Mouse (Mus musculus): Measurements from ENCODE around the gene Gpr61.

Gene Gpr61

GRCm38 (mm10) chr3:108178756-108179715 is 24.4 kb upstream of the Gpr61 start:
- DNase-seq (ENCODE audit: low spot score), result no peak

GRCm38 (mm10) chr3:108174672-108175531 is 20.2 kb upstream of the Gpr61 start:
- DNase-seq (ENCODE audit: low spot score), result no peak

- no peak for DNase-seq (ENCODE audit: low spot score)
These were observed 14.5 kb upstream of the Gpr61 start for GRCm38 (mm10) chr3:108169199-108169598.

GRCm38 (mm10) chr3:108167499-108167898 is 12.8 kb upstream of the Gpr61 start:
- peak; percentile 41 for DNase-seq (ENCODE audit: low spot score)

- peak; percentile 76 for DNase-seq (ENCODE audit: low spot score)
These were observed 12.0 kb upstream of the Gpr61 start for GRCm38 (mm10) chr3:108166486-108167211.

- peak; percentile 71 for DNase-seq (ENCODE audit: low spot score)
These were observed 11.0 kb upstream of the Gpr61 start for GRCm38 (mm10) chr3:108165532-108166315.

- DNase-seq (ENCODE audit: low spot score), result peak; percentile 91
These were observed 10.1 kb upstream of the Gpr61 start for GRCm38 (mm10) chr3:108164807-108165206.

- DNase-seq (ENCODE audit: low spot score), result no peak
These were observed 9.4 kb upstream of the Gpr61 start for GRCm38 (mm10) chr3:108164091-108164490.

- no peak for DNase-seq (ENCODE audit: low spot score)
These were observed 3.8 kb upstream of the Gpr61 start for GRCm38 (mm10) chr3:108158383-108159037.

GRCm38 (mm10) chr3:108152290-108152689 is 2.4 kb downstream of the Gpr61 start:
- no peak for DNase-seq (ENCODE audit: low spot score)

- peak; percentile 93 for DNase-seq (ENCODE audit: low spot score)
These were observed 7.1 kb downstream of the Gpr61 start for GRCm38 (mm10) chr3:108147386-108148235.

GRCm38 (mm10) chr3:108146671-108147070 is 8.0 kb downstream of the Gpr61 start:
- DNase-seq (ENCODE audit: low spot score), result no peak

- DNase-seq (ENCODE audit: low spot score), result peak; percentile 98
These were observed 8.9 kb downstream of the Gpr61 start, which contains the start of gene Gnai3 for GRCm38 (mm10) chr3:108145534-108146445. Gene Gnai3, minus strand, starts transcription at chr3:108146146.

GRCm38 (mm10) chr3:108140786-108141185 is 13.9 kb downstream of the Gpr61 start:
- DNase-seq (ENCODE audit: low spot score), result no peak

GRCm38 (mm10) chr3:108139113-108139512 is 15.6 kb downstream of the Gpr61 start:
- no peak for DNase-seq (ENCODE audit: low spot score)

GRCm38 (mm10) chr3:108134701-108135100 is 20.0 kb downstream of the Gpr61 start:
- DNase-seq (ENCODE audit: low spot score), result no peak

- no peak for DNase-seq (ENCODE audit: low spot score)
These were observed 22.2 kb downstream of the Gpr61 start for GRCm38 (mm10) chr3:108132484-108132883.

- no peak for DNase-seq (ENCODE audit: low spot score)
These were observed 22.9 kb downstream of the Gpr61 start for GRCm38 (mm10) chr3:108131821-108132220.
